Mouse (Mus musculus) liver, postnatal 0 days (tissue): ENCODE results near the gene Med12l.

Experiments used
- CTCF ChIP-seq: sonication (generic); IDR thresholded peaks from 2 replicates; pipeline ENCODE4 v1.5.1; 2016; ENCODE audit warnings: antibody characterized with exemption, low read depth
- EP300 ChIP-seq: IDR thresholded peaks from 2 replicates; pipeline ENCODE4 v1.6.1; 2016; ENCODE audit warnings: antibody characterized with exemption, low read depth, mild to moderate bottlenecking

- TF ChIP-seq CTCF: no peak
- TF ChIP-seq EP300: no peak
These were observed 149.8 kb downstream of the Med12l start for GRCm38 (mm10) chr3:59155404-59155803.
